Mouse (Mus musculus) embryonic stem cell, embryonic (primary cell): ENCODE measurements at regions not wholly inside any gene's neighbourhood (a gene's known extent, or its start where the extent isn't known, plus 50 kb on each side); places are given as distances from the start of the nearest gene placed in this dataset.

Experiments
- CTCF ChIA-PET, 4 experiments: fragments of 300-600 bp in 2 of 4; fragments of 350-600 bp in 2 of 4; sonication (Branson Sonifier 250); formaldehyde crosslinking; loops; one replicate each; lab custom pipeline; 2022; ENCODE audit warnings: inconsistent platforms in 2 of 4; lab: Charles Lee
- POLR2A ChIA-PET, 4 experiments: fragments of 300-600 bp in 2 of 4; fragments of 350-600 bp in 2 of 4; sonication (Branson Sonifier 250); formaldehyde crosslinking; loops; one replicate each; lab custom pipeline; 2022; ENCODE audit warnings: antibody characterized with exemption in 4 of 4, inconsistent platforms in 1 of 4; lab: Charles Lee

- POLR2A ChIA-PET, result interaction anchor here in 1 of 4 experiments (0.8 kb wide), 1 partner anchor 340 kb away, joined by 3 read pairs; no protein-coding TSS in a partner anchor
- CTCF ChIA-PET, result interaction anchor here in 1 of 4 experiments (0.9 kb wide), 1 partner anchor 104 kb away, joined by 3 read pairs; no protein-coding TSS in a partner anchor
Observed at GRCm38 (mm10) chr12:73412500-73412899, 125.9 kb downstream of the Slc38a6 start.

DNA sequence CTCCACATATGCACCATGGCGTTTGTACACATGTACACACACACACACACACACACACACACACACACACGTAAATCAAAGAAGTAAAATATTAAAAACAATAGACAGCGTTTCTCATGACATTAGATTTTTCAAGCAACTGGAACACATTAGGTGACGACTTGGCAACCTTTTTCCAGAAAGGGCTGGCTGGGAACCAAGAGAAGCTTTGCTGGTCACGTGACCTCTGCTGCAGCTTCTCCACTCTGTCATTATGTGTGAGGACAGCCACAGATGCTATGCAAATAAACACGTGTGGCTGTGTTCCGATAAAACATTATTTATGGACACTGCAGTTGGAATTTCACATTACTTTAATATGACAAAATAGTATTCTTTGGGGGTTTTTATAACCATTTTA lies 124.3 kb downstream of the Slc38a6 start:
- POLR2A ChIA-PET, result no interaction called here
- CTCF ChIA-PET, result no interaction called here

GRCm38 (mm10) chr12:73409481-73410085 lies 123.0 kb downstream of the Slc38a6 start:
- POLR2A ChIA-PET, result no interaction called here
- CTCF ChIA-PET, result no interaction called here

DNA sequence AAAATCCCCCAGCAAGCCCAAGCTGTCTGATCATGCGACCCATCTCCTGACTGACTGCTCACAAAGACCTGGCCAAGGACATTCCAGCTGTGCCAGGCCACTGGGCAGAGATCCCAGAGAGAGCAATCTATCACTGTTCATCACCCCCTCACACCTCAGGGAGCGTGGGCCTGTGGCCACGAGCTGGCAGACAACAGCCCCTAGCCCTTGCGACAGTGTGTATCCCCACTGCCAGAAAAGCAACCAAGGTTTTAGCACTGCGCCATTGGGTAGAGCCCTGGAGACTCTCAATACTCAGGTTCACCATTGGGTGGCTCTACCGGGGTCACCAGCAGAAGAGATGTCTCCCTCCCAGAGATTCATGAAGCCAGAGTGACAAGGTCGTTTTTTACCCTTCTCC lies 122.0 kb downstream of the Slc38a6 start:
- POLR2A ChIA-PET, result no interaction called here
- CTCF ChIA-PET, result no interaction called here

DNA sequence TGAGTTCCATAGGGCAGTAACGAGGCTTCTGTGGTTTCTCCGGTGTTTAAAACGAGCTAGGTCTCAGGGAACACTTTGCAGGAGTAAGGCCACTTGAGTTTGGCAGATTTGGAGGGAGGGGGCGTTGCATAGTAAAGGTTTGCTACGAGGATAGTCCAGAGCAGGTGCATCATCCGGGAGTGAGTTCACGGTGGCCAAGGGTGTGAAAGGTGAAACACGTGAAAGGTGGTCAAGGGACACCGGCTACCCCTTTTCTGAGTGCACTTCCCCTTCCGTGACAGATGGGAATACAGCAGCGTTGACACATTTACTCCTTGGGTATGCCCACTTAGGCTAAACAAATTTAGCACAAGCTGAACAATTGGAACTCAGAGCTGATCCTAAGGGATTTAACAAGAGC lies 121.6 kb downstream of the Slc38a6 start:
- ChIA-PET POLR2A (no interaction called here), CTCF (interaction anchor here in 1 of 4 experiments (0.6 kb wide), 1 partner anchor 74 kb away, joined by 3 read pairs; no protein-coding TSS in a partner anchor)

DNA sequence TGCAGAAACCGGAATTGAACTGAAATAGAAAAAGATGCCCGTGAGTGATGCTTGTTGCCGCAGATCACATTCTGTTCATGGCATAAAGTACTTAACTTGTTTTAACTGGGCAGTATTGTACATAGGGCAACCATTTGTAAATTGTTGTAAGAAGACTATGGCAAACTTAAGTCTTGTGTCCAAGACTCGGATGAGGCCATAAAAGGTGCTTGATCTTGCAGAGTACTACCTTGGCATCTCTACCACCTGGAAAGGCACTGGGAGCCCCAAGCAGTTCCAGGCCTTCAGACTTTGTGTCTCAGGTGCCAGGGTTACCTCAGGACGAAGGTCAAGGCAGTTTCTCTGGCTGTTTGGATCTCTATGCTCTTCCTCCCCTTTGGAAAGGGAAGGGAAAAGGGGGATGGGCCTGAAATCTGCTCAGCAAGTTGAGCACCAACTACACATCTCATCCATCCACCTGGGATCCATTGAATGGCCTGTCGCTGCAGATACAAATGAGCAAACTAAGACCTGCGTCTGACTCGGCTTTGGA lies 120.0 kb downstream of the Slc38a6 start:
- CTCF ChIA-PET, result no interaction called here
- POLR2A ChIA-PET, result no interaction called here

- ChIA-PET CTCF (interaction anchor here in 1 of 4 experiments (0.6 kb wide), 1 partner anchor 11 kb away, joined by 5 read pairs; no protein-coding TSS in a partner anchor), POLR2A (no interaction called here)
Observed at GRCm38 (mm10) chr12:73405583-73405982, 119.0 kb downstream of the Slc38a6 start.

DNA sequence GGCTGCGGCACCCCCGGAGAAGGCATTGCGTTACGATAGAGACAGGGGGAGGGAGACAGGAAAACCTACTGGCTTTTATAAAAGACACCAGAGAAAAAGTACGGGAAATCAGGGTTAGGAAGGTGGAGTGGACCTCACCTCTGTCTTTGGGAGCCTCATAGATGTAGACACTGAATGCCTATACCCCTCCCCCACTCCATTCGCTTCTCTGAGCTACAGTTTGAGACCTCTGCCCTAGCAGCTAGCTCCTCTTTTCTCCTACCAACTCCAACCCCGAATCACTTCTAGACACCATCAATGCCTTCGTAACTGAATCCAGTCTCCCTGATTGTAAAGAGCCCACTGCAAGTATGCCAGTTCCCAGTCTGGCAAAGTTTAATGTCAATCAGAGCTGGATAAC lies 118.5 kb downstream of the Slc38a6 start:
- POLR2A ChIA-PET, result no interaction called here
- CTCF ChIA-PET, result interaction anchor here in 1 of 4 experiments (1.1 kb wide), 1 partner anchor 112 kb away, joined by 3 read pairs; no protein-coding TSS in a partner anchor

GRCm38 (mm10) chr12:73403906-73404474 lies 117.4 kb downstream of the Slc38a6 start:
- ChIA-PET CTCF (interaction anchor here in 1 of 4 experiments (0.8 to 1.1 kb wide), 2 partner anchors 113 to 156 kb away, joined by 3 read pairs; no protein-coding TSS in a partner anchor), POLR2A (no interaction called here)
